Mouse (Mus musculus): ENCODE data around the gene Adap1. TPM values are rescaled to one million over a fixed set of nuclear protein-coding genes. Genes with fewer than 3 reads are reported as not detected.

Adap1 gene
- polyA plus RNA-seq, 1 experiment from 2014 or later: 2.3 TPM

DNA sequence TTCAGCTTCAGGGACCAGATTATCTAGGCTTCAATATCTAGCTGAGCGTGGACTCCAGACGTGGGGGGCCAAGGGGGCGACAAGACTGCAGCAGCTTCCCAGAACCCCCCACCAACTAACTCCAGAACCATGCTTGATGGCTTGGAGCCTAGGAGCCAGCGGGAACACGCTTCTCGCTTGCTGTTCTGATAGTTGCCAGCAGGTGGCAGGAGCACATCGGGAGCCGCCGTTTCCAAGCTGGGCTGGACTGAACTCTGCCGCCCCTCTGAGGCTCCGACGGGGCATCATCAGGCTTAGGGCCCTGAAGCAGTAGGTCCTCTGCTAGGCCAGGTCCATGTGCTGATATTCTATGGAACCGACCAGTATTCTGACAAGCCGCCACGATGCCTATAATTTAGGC, 43.2 kb downstream of the Adap1 start:
- ATAC-seq (ENCODE audit: insufficient number of reproducible peaks, insufficient read depth, low FRiP score, low read depth): peak; percentile 34; the same call in 1 of the 2 replicates

DNA sequence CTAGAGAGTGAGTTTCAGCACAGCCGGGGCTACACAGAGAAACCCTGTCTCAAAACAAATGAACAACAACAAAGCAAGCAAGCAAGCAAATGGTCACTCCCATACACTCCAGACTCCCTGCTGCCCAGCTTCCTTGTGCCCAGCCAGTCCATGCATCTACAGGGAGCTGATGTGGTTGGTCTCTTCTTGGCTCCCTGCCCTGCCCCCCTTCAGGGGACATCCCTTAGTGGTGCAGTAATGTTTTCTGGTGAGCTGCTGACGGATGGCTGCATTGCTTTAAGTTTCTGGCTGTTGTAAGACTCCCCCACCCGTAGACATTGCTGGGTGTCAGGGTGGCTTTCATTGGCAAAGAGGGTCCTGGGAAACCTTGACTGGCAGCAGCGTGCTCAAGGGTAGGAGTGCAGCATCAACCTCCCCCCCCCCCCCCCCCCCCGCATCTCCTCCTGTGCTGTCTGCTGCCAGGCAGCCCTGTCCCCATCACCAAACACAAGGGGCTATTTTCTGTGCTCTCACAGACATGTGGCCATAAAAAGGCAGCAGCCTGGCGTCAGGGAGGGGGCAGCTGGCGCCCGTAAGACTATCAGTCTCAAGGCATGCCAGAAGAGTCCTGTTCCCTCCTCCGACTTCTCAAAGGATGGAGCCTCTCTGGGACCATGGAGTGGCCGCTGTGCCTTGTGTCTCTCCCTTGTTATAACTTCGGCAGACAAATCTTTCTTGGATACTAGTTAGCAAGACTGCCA, 43.9 kb downstream of the Adap1 start:
- ATAC-seq (ENCODE audit: insufficient number of reproducible peaks, insufficient read depth, low FRiP score, low read depth): peak; percentile 37; the same call in 1 of the 2 replicates
- Histone ChIP-seq H3K4me1 (ENCODE audit: control insufficient read depth in 2 of 2, insufficient read depth in 2 of 2, low read length in 2 of 2) (peaks cover 3 to 5% of the 10 kb centered on the region in 2 experiments; a peak in 2 of 4 replicates), H3K9me3 (ENCODE audit: control insufficient read depth, low read length) (no peaks in the 10 kb centered on the region), H3K36me3 (ENCODE audit: control insufficient read depth, insufficient read depth, low read length) (no peaks in the 10 kb centered on the region), H3K9ac (ENCODE audit: low read length) (no peak overlapping the region), H3K27ac (replicated peaks in 1 of 2; ENCODE audit: control insufficient read depth in 1 of 2, insufficient read depth in 1 of 2, low read depth in 2 of 2, low read length in 2 of 2) (peak overlapping the region; percentile 54 to 62), H3K4me2 (ENCODE audit: low read length) (peak overlapping the region; percentile 1; the same call in 1 of the 2 replicates), H3K4me3 (ENCODE audit: control insufficient read depth in 1 of 2, insufficient read depth in 1 of 2, low read depth in 1 of 2, low read length in 2 of 2) (no peak overlapping the region), H3K27me3 (ENCODE audit: control insufficient read depth, insufficient read depth, low read length) (no peaks in the 10 kb centered on the region)
- 44% methylated on average over 10 of the region's 11 CpGs for WGBS

More for the DNA sequence above, 43.2 kb downstream of the Adap1 start:
- 4% methylated on average over 15 of the region's 15 CpGs for WGBS
- no peak overlapping the region for H3K9ac ChIP-seq (ENCODE audit: low read length)
- H3K4me1 ChIP-seq (ENCODE audit: control insufficient read depth in 2 of 2, insufficient read depth in 2 of 2, low read length in 2 of 2): peaks cover 3 to 5% of the 10 kb centered on the region in 2 experiments; a peak in 2 of 4 replicates
- no peak overlapping the region for H3K4me3 ChIP-seq (ENCODE audit: control insufficient read depth in 1 of 2, insufficient read depth in 1 of 2, low read depth in 1 of 2, low read length in 2 of 2)
- peak overlapping the region; percentile 1; the same call in 1 of the 2 replicates for H3K4me2 ChIP-seq (ENCODE audit: low read length)
- H3K27me3 ChIP-seq (ENCODE audit: control insufficient read depth, insufficient read depth, low read length): no peaks in the 10 kb centered on the region
- H3K27ac ChIP-seq (replicated peaks in 1 of 2; ENCODE audit: control insufficient read depth in 1 of 2, insufficient read depth in 1 of 2, low read depth in 2 of 2, low read length in 2 of 2): peak overlapping the region; percentile 54 to 62; a peak in 3 of 4 replicates
- H3K36me3 ChIP-seq (ENCODE audit: control insufficient read depth, insufficient read depth, low read length): no peaks in the 10 kb centered on the region
- H3K9me3 ChIP-seq (ENCODE audit: control insufficient read depth, low read length): no peaks in the 10 kb centered on the region

GRCm38 (mm10) chr5:139277287-139277686, 48.1 kb downstream of the Adap1 start:
- Histone ChIP-seq H3K9me3 (ENCODE audit: control insufficient read depth, low read length) (no peaks in the 10 kb centered on the region), H3K36me3 (ENCODE audit: control insufficient read depth, insufficient read depth, low read length) (no peaks in the 10 kb centered on the region), H3K4me1 (ENCODE audit: control insufficient read depth in 2 of 2, insufficient read depth in 2 of 2, low read length in 2 of 2) (peaks cover 8 to 14% of the 10 kb centered on the region in 2 experiments; a peak in 3 of 4 replicates), H3K4me2 (ENCODE audit: low read length) (no peak overlapping the region), H3K27me3 (ENCODE audit: control insufficient read depth, insufficient read depth, low read length) (no peaks in the 10 kb centered on the region), H3K27ac (replicated peaks in 1 of 2; ENCODE audit: control insufficient read depth in 1 of 2, insufficient read depth in 1 of 2, low read depth in 2 of 2, low read length in 2 of 2) (no peak overlapping the region), H3K4me3 (ENCODE audit: control insufficient read depth in 1 of 2, insufficient read depth in 1 of 2, low read depth in 1 of 2, low read length in 2 of 2) (no peak overlapping the region), H3K9ac (ENCODE audit: low read length) (no peak overlapping the region)
- 71% methylated on average over 8 of the region's 8 CpGs for WGBS
- no peak for ATAC-seq (ENCODE audit: insufficient number of reproducible peaks, insufficient read depth, low FRiP score, low read depth)

DNA sequence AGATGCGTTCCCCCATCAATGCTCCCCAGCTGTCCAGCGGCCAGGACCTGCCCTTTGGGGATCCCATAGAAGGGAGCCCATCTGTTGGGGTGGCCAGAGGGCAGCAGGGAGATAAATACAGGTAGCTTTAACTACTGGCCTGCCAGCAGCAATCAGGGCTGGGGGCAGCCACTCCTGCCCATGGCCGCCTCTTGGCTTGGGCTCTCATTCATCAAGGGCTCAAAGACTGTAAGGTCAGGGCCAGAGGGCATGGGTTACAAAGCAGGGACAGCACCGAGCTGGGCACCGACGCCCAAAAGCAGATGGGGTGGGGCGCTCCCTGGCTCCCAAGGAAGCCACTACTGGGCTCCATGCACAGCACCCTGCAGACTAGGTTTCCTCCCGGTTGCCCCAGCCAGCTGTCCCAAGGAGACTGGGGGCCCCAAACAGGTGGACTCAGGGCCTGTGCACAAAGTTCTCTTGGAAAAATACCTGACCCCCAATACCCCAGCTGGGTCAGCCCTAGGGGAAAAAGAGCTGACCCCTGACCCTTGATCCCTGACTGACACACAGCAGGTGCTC, 53.3 kb downstream of the Adap1 start:
- WGBS: 66% methylated on average over 8 of the region's 8 CpGs

GRCm38 (mm10) chr5:139270806-139271521, 54.5 kb downstream of the Adap1 start:
- Histone ChIP-seq H3K27ac (replicated peaks in 1 of 2; ENCODE audit: control insufficient read depth in 1 of 2, insufficient read depth in 1 of 2, low read depth in 2 of 2, low read length in 2 of 2) (peak overlapping the region; percentile 3 to 59; a peak in 3 of 4 replicates), H3K27me3 (ENCODE audit: control insufficient read depth, insufficient read depth, low read length) (no peaks in the 10 kb centered on the region), H3K4me2 (ENCODE audit: low read length) (no peak overlapping the region), H3K4me3 (ENCODE audit: control insufficient read depth in 1 of 2, insufficient read depth in 1 of 2, low read depth in 1 of 2, low read length in 2 of 2) (no peak overlapping the region), H3K9me3 (ENCODE audit: control insufficient read depth, low read length) (no peaks in the 10 kb centered on the region), H3K4me1 (ENCODE audit: control insufficient read depth in 2 of 2, insufficient read depth in 2 of 2, low read length in 2 of 2) (peaks cover 15 to 24% of the 10 kb centered on the region in 2 experiments), H3K36me3 (ENCODE audit: control insufficient read depth, insufficient read depth, low read length) (peaks cover 34% of the 10 kb centered on the region), H3K9ac (ENCODE audit: low read length) (no peak overlapping the region)
- ATAC-seq (ENCODE audit: insufficient number of reproducible peaks, insufficient read depth, low FRiP score, low read depth): no peak
- WGBS: 54% methylated on average over 16 of the region's 16 CpGs

More for the DNA sequence above, 53.3 kb downstream of the Adap1 start:
- peaks cover 23% of the 10 kb centered on the region for H3K36me3 ChIP-seq (ENCODE audit: control insufficient read depth, insufficient read depth, low read length)
- H3K27me3 ChIP-seq (ENCODE audit: control insufficient read depth, insufficient read depth, low read length): no peaks in the 10 kb centered on the region
- no peak overlapping the region for H3K27ac ChIP-seq (replicated peaks in 1 of 2; ENCODE audit: control insufficient read depth in 1 of 2, insufficient read depth in 1 of 2, low read depth in 2 of 2, low read length in 2 of 2)
- no peak for ATAC-seq (ENCODE audit: insufficient number of reproducible peaks, insufficient read depth, low FRiP score, low read depth)
- no peak overlapping the region for H3K9ac ChIP-seq (ENCODE audit: low read length)
- H3K4me2 ChIP-seq (ENCODE audit: low read length): no peak overlapping the region
- no peaks in the 10 kb centered on the region for H3K9me3 ChIP-seq (ENCODE audit: control insufficient read depth, low read length)
- H3K4me3 ChIP-seq (ENCODE audit: control insufficient read depth in 1 of 2, insufficient read depth in 1 of 2, low read depth in 1 of 2, low read length in 2 of 2): no peak overlapping the region
- peaks cover 15 to 24% of the 10 kb centered on the region in 2 experiments for H3K4me1 ChIP-seq (ENCODE audit: control insufficient read depth in 2 of 2, insufficient read depth in 2 of 2, low read length in 2 of 2)

DNA sequence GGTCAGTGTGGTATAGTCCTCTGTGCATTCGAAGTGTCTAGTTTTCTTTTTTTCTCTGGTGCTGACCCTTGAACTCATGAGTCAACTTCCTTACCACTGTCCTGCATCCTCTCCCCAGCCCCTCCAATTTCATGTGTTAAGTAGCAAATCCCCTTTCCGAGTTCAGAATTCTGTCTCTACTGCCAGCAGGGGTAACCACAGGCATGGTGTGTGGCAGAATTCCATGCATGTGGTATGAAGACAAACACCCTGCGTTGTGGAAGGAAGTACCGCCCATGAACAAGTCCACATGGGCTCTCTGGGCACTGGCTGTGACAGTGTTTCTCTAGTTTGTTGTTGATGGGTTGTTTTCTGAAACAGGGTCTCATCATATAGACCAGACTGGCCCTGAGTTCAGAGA, 57.8 kb downstream of the Adap1 start:
- WGBS: 80% methylated on average over 4 of the region's 4 CpGs

DNA sequence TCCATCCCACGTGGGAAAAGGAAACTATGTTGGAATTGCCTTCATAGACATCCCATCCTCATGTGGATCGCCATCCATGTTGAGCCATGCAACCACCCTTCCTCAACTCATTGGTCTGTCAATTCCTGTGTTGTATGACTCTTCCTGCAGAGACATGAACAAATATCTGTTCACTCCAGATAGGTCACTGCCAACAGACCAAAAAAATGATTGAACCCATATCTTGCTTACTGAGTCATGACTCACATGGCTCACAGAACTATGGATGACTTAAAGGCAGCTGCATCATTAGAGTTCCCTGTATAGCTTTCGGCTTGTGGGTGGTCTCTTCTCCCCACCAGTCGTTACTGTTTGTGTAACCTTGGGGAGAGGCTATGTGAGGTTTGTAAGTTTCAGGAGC, 64.0 kb downstream of the Adap1 start:
- H3K4me2 ChIP-seq (ENCODE audit: low read length): no peak overlapping the region
- no peak overlapping the region for H3K9ac ChIP-seq (ENCODE audit: low read length)
- no peaks in the 10 kb centered on the region for H3K27me3 ChIP-seq (ENCODE audit: control insufficient read depth, insufficient read depth, low read length)
- peaks cover 18 to 40% of the 10 kb centered on the region in 2 experiments for H3K4me1 ChIP-seq (ENCODE audit: control insufficient read depth in 2 of 2, insufficient read depth in 2 of 2, low read length in 2 of 2)
- H3K36me3 ChIP-seq (ENCODE audit: control insufficient read depth, insufficient read depth, low read length): peaks cover 61% of the 10 kb centered on the region
- no peak overlapping the region for H3K27ac ChIP-seq (replicated peaks in 1 of 2; ENCODE audit: control insufficient read depth in 1 of 2, insufficient read depth in 1 of 2, low read depth in 2 of 2, low read length in 2 of 2)
- WGBS: 92% methylated on average over 4 of the region's 4 CpGs
- H3K9me3 ChIP-seq (ENCODE audit: control insufficient read depth, low read length): no peaks in the 10 kb centered on the region
- no peak for ATAC-seq (ENCODE audit: insufficient number of reproducible peaks, insufficient read depth, low FRiP score, low read depth)
- H3K4me3 ChIP-seq (ENCODE audit: control insufficient read depth in 1 of 2, insufficient read depth in 1 of 2, low read depth in 1 of 2, low read length in 2 of 2): no peak overlapping the region

More for the DNA sequence above, 57.8 kb downstream of the Adap1 start:
- Histone ChIP-seq H3K27me3 (ENCODE audit: control insufficient read depth, insufficient read depth, low read length) (no peaks in the 10 kb centered on the region), H3K9me3 (ENCODE audit: control insufficient read depth, low read length) (no peaks in the 10 kb centered on the region), H3K9ac (ENCODE audit: low read length) (no peak overlapping the region), H3K36me3 (ENCODE audit: control insufficient read depth, insufficient read depth, low read length) (peaks cover 67% of the 10 kb centered on the region), H3K27ac (replicated peaks in 1 of 2; ENCODE audit: control insufficient read depth in 1 of 2, insufficient read depth in 1 of 2, low read depth in 2 of 2, low read length in 2 of 2) (no peak overlapping the region), H3K4me2 (ENCODE audit: low read length) (no peak overlapping the region), H3K4me1 (ENCODE audit: control insufficient read depth in 2 of 2, insufficient read depth in 2 of 2, low read length in 2 of 2) (peaks cover 10 to 15% of the 10 kb centered on the region in 2 experiments), H3K4me3 (ENCODE audit: control insufficient read depth in 1 of 2, insufficient read depth in 1 of 2, low read depth in 1 of 2, low read length in 2 of 2) (no peak overlapping the region)
- no peak for ATAC-seq (ENCODE audit: insufficient number of reproducible peaks, insufficient read depth, low FRiP score, low read depth)

Data from heart, embryonic 14.5 days (tissue).